In the genomic region with DNA sequence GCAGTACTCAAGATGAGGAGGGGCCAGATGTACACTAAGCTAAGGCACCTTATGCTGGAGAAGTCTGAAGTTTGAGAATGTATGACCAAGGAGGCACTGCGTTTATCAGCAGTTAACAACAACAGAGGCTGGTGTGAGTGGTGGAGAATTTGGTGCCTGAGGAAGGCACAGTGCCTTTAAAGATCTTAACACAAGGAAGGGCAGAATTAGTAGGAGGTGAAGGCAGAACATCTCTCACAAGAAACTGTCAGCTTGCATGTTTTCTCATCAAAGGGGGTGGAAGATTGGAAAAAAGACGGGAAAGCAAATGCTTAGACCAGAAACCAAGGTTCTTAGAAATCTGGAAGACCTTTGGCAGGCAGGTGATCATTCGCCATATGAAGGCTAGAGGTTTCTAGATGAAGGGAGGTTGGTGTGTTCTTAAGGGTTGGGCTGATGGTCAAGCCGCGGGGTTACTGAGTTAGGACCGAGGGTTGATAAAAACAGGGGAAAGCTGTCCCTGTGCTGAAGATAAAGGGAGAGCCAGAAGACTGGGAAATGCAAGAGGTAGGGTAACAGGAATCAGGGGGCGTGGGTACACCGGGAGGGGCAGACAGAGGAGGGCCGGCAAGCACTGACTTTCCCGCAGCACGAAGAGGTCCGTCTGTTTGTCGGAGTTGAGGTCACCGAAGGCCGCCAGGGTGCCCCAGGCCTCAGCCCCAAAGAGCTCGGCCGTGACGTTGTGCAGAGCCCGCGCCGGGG, we compare ENCODE assay signal across 8 mouse cellular contexts. TPM values are rescaled to one million over a fixed set of nuclear protein-coding genes. Genes with fewer than 3 reads are reported as not detected.
DNase-seq lines count a peak whose midpoint lies in the region; ATAC-seq and TF ChIP-seq lines count a peak whose summit lies in the region.

No protein-coding gene starts in this region.

- peaks cover 9% of the 10 kb centered on the region for H3K4me1 ChIP-seq in intestine, postnatal 0 days (replicated peaks; ENCODE audit: control insufficient read depth, insufficient read depth, low read length)
- H3K4me1 ChIP-seq in neural tube, embryonic 14.5 days (ENCODE audit: control insufficient read depth, insufficient read depth, low read length), result peaks cover 12% of the 10 kb centered on the region

- no peak for TF ChIP-seq CTCF in gastrocnemius, adult 2 months (IDR thresholded peaks at IDR 0.05)
- TF ChIP-seq CTCF in intestine, postnatal 0 days (IDR thresholded peaks at IDR 0.05; ENCODE audit: low read depth), result 0 out of 2 replicates have a peak, but pooled peaks have one; percentile 18

- H3K27me3 ChIP-seq in intestine, postnatal 0 days (replicated peaks; ENCODE audit: control insufficient read depth, insufficient read depth, low read length), result no peaks in the 10 kb centered on the region
- H3K27me3 ChIP-seq in neural tube, embryonic 14.5 days (ENCODE audit: control insufficient read depth, insufficient read depth, low read length), result no peaks in the 10 kb centered on the region

- peak overlapping the region; percentile 87 for H3K9ac ChIP-seq in intestine, postnatal 0 days (ENCODE audit: low read depth, low read length)
- peak overlapping the region; percentile 92 for H3K9ac ChIP-seq in neural tube, embryonic 14.5 days (replicated peaks; ENCODE audit: low read depth, low read length)

- peak overlapping the region; percentile 98 for H3K27ac ChIP-seq in gastrocnemius, adult 2 months
- H3K27ac ChIP-seq in intestine, postnatal 0 days (ENCODE audit: low read depth, low read length), result peak overlapping the region; percentile 98
- H3K27ac ChIP-seq in neural tube, embryonic 14.5 days (ENCODE audit: low read depth, low read length), result peak overlapping the region; percentile 95

- peak overlapping the region; percentile 91 for H3K4me3 ChIP-seq in gastrocnemius, adult 2 months
- H3K4me3 ChIP-seq in intestine, postnatal 0 days (ENCODE audit: low read depth, low read length), result peak overlapping the region; percentile 72
- H3K4me3 ChIP-seq in neural tube, embryonic 14.5 days (ENCODE audit: low read depth, low read length), result peak overlapping the region; percentile 90

- intact Hi-C loops in gastrocnemius, adult 2 months (cut with DNase I), result loop anchor here (2.0 to 5.0 kb wide), 2 partner anchors 139 to 192 kb away; a partner anchor contains a TSS
- intact Hi-C loops in gastrocnemius, postnatal 14 days (cut with DNase I; ENCODE audit: low total_unique reads), result no loop called here

- no peak for DNase-seq in gastrocnemius, adult 2 months
- no peak for DNase-seq in gastrocnemius, postnatal 14 days
- peak; percentile 6 for DNase-seq in thymus, postnatal 25 days
- DNase-seq in thymus, postnatal 14 days, result no peak
- DNase-seq in adrenal gland, postnatal 4 days (ENCODE audit: low spot score in 2 of 2), result no peak
- no peak for DNase-seq in spleen, adult 18-20 months

- no peaks in the 10 kb centered on the region for H3K9me3 ChIP-seq in intestine, postnatal 0 days (ENCODE audit: control insufficient read depth)
- no peaks in the 10 kb centered on the region for H3K9me3 ChIP-seq in neural tube, embryonic 14.5 days (ENCODE audit: control insufficient read depth, low read length)

- 1% methylated on average over 20 of the region's 21 CpGs for WGBS in intestine, postnatal 0 days
- 1% methylated on average over 21 of the region's 21 CpGs for WGBS in neural tube, embryonic 14.5 days

- H3K36me3 ChIP-seq in intestine, postnatal 0 days (ENCODE audit: control insufficient read depth, insufficient read depth), result peaks cover 7% of the 10 kb centered on the region
- peaks cover 16% of the 10 kb centered on the region; the same call in 1 of the 2 replicates for H3K36me3 ChIP-seq in neural tube, embryonic 14.5 days (ENCODE audit: control insufficient read depth, insufficient read depth, low read length)

- no peak; the same call in 1 of the 2 replicates for ATAC-seq in intestine, postnatal 0 days
- no peak for ATAC-seq in neural tube, embryonic 14.5 days (ENCODE audit: low read depth)

- peak overlapping the region; percentile 72 for H3K4me2 ChIP-seq in intestine, postnatal 0 days (replicated peaks; ENCODE audit: low read depth)
- peak overlapping the region; percentile 80 for H3K4me2 ChIP-seq in neural tube, embryonic 14.5 days (ENCODE audit: low read depth, low read length)

RNA-seq across cellular contexts. Expression of a gene that starts 0.6 kb away (rescaled TPM):
- 10 to 100 TPM; 39.5 to 45.8 TPM for total RNA-seq in gastrocnemius, adult 2 months (2021)
- total RNA-seq in gastrocnemius, postnatal 14 days (2021), result 10 to 100 TPM; 32.3 to 33.0 TPM
- polyA plus RNA-seq in intestine, postnatal 0 days (2015; fragmentation: Nextera tagmentation; extraction: Ambion mirVana), result 54.8 and 56.4 TPM in 2 replicates
- 245 and 254 TPM in 2 replicates for polyA plus RNA-seq in neural tube, embryonic 14.5 days (2014; fragmentation: Nextera tagmentation; extraction: Ambion mirVana)
- 10 to 100 TPM; 58.3 to 59.9 TPM for total RNA-seq in adrenal gland, postnatal 4 days (2021)

RNA-seq across cellular contexts. Expression of a gene that starts 0.7 kb away (rescaled TPM):
- 100 to 1,000 TPM; 268 to 447 TPM for total RNA-seq in gastrocnemius, adult 2 months (2021)
- 100 to 1,000 TPM; 115 to 142 TPM for total RNA-seq in gastrocnemius, postnatal 14 days (2021)
- polyA plus RNA-seq in intestine, postnatal 0 days (2015; fragmentation: Nextera tagmentation; extraction: Ambion mirVana), result 15.1 and 16.8 TPM in 2 replicates
- polyA plus RNA-seq in neural tube, embryonic 14.5 days (2014; fragmentation: Nextera tagmentation; extraction: Ambion mirVana), result 49.3 and 52.8 TPM in 2 replicates
- 10 to 100 TPM; 43.5 to 47.0 TPM for total RNA-seq in adrenal gland, postnatal 4 days (2021)
